Comparison of ENCODE assay signal across 11 mouse cellular contexts in genomic region chr10:120391971-120392716, GRCm38 (mm10).
A peak's percentile ranks its signal among the peaks of the same experiment; 100 is the strongest.
DNase-seq lines count a peak whose midpoint lies in the region; ATAC-seq and TF ChIP-seq lines count a peak whose summit lies in the region.
"Had no signal": no experiment of that assay in that cellular context is flagged by ENCODE, and none has a peak within 500 bp of the region (broad histone marks: within the 10 kb centered on the region; RNA-seq: fewer than 3 reads in every experiment).

No protein-coding gene starts in this region.

- peaks cover 60% of the 10 kb centered on the region for H3K4me1 ChIP-seq in kidney, embryonic 14.5 days (ENCODE audit: control insufficient read depth, insufficient read depth, low read length)
- H3K4me1 ChIP-seq in forebrain, postnatal 0 days (ENCODE audit: insufficient read depth): 0 out of 2 replicates have a peak, but pooled peaks cover 4% of the 10 kb centered on the region
- no peaks in the 10 kb centered on the region; the same call in 1 of the 2 replicates for H3K4me1 ChIP-seq in liver, embryonic 16.5 days (ENCODE audit: control insufficient read depth, low read depth, low read length)

- H3K9ac ChIP-seq in kidney, embryonic 14.5 days (ENCODE audit: low read depth, low read length): no peak overlapping the region
- H3K9ac ChIP-seq in forebrain, postnatal 0 days: no peak overlapping the region
- no peak overlapping the region for H3K9ac ChIP-seq in liver, embryonic 16.5 days (ENCODE audit: low read depth, low read length)
- H3K9ac ChIP-seq: liver, embryonic 15.5 days had no signal

- intact Hi-C loops in gastrocnemius, postnatal 14 days (cut with DNase I; ENCODE audit: low total_unique reads): no loop called here

- 0 out of 2 replicates have a peak, but pooled peaks have one; percentile 11 for TF ChIP-seq CTCF in forebrain, postnatal 0 days (IDR thresholded peaks at IDR 0.05; ENCODE audit: low read depth)

- no peak overlapping the region for H3K4me3 ChIP-seq in kidney, embryonic 14.5 days (ENCODE audit: low read length)
- H3K4me3 ChIP-seq in forebrain, postnatal 0 days (ENCODE audit: low read depth, low read length): no peak overlapping the region
- H3K4me3 ChIP-seq in liver, embryonic 16.5 days (ENCODE audit: low read depth, low read length): no peak overlapping the region
- H3K4me3 ChIP-seq: liver, embryonic 15.5 days had no signal

- ATAC-seq in kidney, embryonic 14.5 days (ENCODE audit: low FRiP score, low TSS enrichment): peak; percentile 11
- no peak for ATAC-seq in forebrain, postnatal 0 days
- no peak for ATAC-seq in liver, embryonic 16.5 days (ENCODE audit: low read depth)
- ATAC-seq: CD4-positive, CD25-positive, alpha-beta regulatory T cell, adult 4 months had no signal

- no peaks in the 10 kb centered on the region for H3K27me3 ChIP-seq in kidney, embryonic 14.5 days (ENCODE audit: control insufficient read depth, insufficient read depth, low read length)
- peaks cover 13% of the 10 kb centered on the region for H3K27me3 ChIP-seq in forebrain, postnatal 0 days (ENCODE audit: insufficient read depth, low read length)
- H3K27me3 ChIP-seq in liver, embryonic 16.5 days (ENCODE audit: control insufficient read depth, insufficient read depth, low read depth, low read length): no peaks in the 10 kb centered on the region
- H3K27me3 ChIP-seq: liver, embryonic 15.5 days had no signal

- no peak for DNase-seq in kidney, adult 18-20 months
- peak; percentile 40 for DNase-seq in R1 (ENCODE audit: low read depth, low spot score)
- DNase-seq in forebrain, postnatal 0 days: no peak
- DNase-seq in layer of hippocampus, postnatal 10 days (ENCODE audit: low spot score in 2 of 2): no peak
- DNase-seq in gastrocnemius, postnatal 14 days: no peak
- no peak for DNase-seq in ovary, postnatal 10 days (ENCODE audit: low spot score)
- DNase-seq: adrenal gland, postnatal 10 days had no signal

- no peaks in the 10 kb centered on the region for H3K9me3 ChIP-seq in kidney, embryonic 14.5 days (ENCODE audit: control insufficient read depth, low read length)
- H3K9me3 ChIP-seq in forebrain, postnatal 0 days (ENCODE audit: low read length): no peaks in the 10 kb centered on the region
- H3K9me3 ChIP-seq in liver, embryonic 16.5 days (replicated peaks; ENCODE audit: control insufficient read depth, low read length): no peaks in the 10 kb centered on the region
- H3K9me3 ChIP-seq: liver, embryonic 15.5 days had no signal

- H3K27ac ChIP-seq in kidney, embryonic 14.5 days (ENCODE audit: low read depth, low read length): peak overlapping the region; percentile 86
- H3K27ac ChIP-seq in forebrain, postnatal 0 days (ENCODE audit: low read depth, low read length): no peak overlapping the region
- H3K27ac ChIP-seq in liver, embryonic 16.5 days (ENCODE audit: low read length): peak overlapping the region; percentile 25; the same call in 1 of the 2 replicates

- no peaks in the 10 kb centered on the region; the same call in 1 of the 2 replicates for H3K36me3 ChIP-seq in kidney, embryonic 14.5 days (ENCODE audit: control insufficient read depth, insufficient read depth, low read length)
- no peaks in the 10 kb centered on the region for H3K36me3 ChIP-seq in forebrain, postnatal 0 days (ENCODE audit: insufficient read depth)
- H3K36me3 ChIP-seq in liver, embryonic 16.5 days (ENCODE audit: control insufficient read depth, insufficient read depth): no peaks in the 10 kb centered on the region
- H3K36me3 ChIP-seq: liver, embryonic 15.5 days had no signal

- H3K4me2 ChIP-seq in kidney, embryonic 14.5 days (replicated peaks; ENCODE audit: low read depth, low read length): peak overlapping the region; percentile 40
- no peak overlapping the region for H3K4me2 ChIP-seq in forebrain, postnatal 0 days (ENCODE audit: low read depth)
- no peak overlapping the region for H3K4me2 ChIP-seq in liver, embryonic 16.5 days (ENCODE audit: low read depth, low read length)

- WGBS in kidney, embryonic 14.5 days: 18% methylated on average over 14 of the region's 14 CpGs
- 43% methylated on average over 14 of the region's 14 CpGs for WGBS in forebrain, postnatal 0 days
- WGBS in liver, embryonic 16.5 days (ENCODE audit: insufficient replicate concordance): 48% methylated on average over 14 of the region's 14 CpGs
